Mouse (Mus musculus): ENCODE results near the gene Gm37240. TPM values are rescaled to one million over a fixed set of nuclear protein-coding genes. Genes with fewer than 3 reads are reported as not detected.
A peak's percentile ranks its signal among the peaks of the same experiment; 100 is the strongest.

Gene Gm37240
- polyA plus RNA-seq, 1 experiment: not detected

DNA sequence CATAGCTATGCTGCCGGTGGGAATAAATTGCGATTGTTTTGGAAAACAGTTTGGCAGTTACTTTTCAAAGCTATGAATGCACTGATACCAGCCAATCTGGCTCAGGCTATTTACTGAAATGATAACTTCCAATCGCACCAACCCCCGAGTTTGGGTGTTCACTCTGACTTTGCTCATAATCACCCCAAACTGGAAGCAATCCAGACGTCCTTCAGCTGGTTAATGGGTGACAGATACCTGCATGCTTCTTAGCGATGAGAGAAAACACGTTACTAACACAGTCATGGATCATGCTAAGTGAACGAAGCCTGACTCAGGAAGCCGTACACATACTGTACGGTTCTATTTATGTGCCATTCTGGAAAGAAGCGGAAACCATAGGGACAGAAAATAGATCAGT, 702.4 kb downstream of the Gm37240 start:
- TF ChIP-seq POLR2A (IDR thresholded peaks at IDR 0.05; ENCODE audit: insufficient read depth, low read depth, low read length): no peak
- no peak for TF ChIP-seq CTCF (IDR thresholded peaks at IDR 0.05; ENCODE audit: insufficient read depth, low read depth, low read length)
- Histone ChIP-seq H3K4me1 (ENCODE audit: control insufficient read depth, insufficient read depth, low read length) (peaks cover 33% of the 10 kb centered on the region), H3K27ac (ENCODE audit: insufficient read depth, low read depth, low read length) (no peak overlapping the region), H3K4me3 (ENCODE audit: insufficient read depth, low read depth, low read length) (no peak overlapping the region)
- WGBS: 50% methylated on average over 11 of the region's 11 CpGs

DNA sequence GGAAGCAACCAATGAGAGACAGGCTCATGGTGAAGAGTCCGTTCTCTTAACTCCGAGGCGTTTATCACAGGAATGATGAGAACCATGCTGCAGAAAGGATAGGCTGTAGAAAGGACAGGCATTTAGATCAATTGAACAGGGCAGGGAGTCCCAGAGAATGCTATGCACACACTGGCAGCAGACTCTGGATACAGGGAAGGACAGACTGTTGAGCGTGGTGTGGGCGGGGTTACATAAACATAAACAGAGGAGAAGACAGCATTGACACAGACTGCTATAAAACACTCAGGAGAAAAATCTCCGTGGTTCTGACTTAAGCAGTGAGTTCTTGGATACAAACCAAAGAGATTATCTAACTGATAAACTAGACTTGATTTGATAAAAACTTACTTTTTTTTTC, 703.2 kb downstream of the Gm37240 start:
- 54% methylated on average over 6 of the region's 6 CpGs for WGBS
- TF ChIP-seq CTCF (IDR thresholded peaks at IDR 0.05; ENCODE audit: insufficient read depth, low read depth, low read length): no peak
- no peak for TF ChIP-seq POLR2A (IDR thresholded peaks at IDR 0.05; ENCODE audit: insufficient read depth, low read depth, low read length)
- Histone ChIP-seq H3K4me1 (ENCODE audit: control insufficient read depth, insufficient read depth, low read length) (peaks cover 33% of the 10 kb centered on the region), H3K4me3 (ENCODE audit: insufficient read depth, low read depth, low read length) (no peak overlapping the region), H3K27ac (ENCODE audit: insufficient read depth, low read depth, low read length) (no peak overlapping the region)

DNA sequence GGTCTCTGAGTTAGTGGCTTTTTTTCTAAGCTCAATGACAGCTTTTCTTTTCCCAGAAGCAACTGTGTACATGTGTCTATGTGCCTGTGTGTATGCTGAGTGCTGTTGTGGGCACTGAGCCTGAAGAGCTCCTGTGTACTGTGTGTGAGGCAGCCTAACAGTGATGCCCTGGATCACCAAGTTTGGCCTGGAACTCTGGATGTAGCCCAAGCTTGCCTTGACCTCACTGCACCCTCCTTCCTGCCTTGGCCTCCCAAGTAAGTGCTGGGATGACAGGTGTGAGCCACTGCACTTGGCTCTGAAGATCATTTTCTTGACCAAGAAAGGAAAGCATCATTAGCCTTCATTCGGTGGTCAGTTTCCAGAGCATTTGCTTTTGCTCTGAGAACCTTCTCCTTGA, 710.6 kb downstream of the Gm37240 start:
- 90% methylated on average over 1 of the region's 1 CpGs for WGBS
- Histone ChIP-seq H3K27ac (ENCODE audit: insufficient read depth, low read depth, low read length) (no peak overlapping the region), H3K4me1 (ENCODE audit: control insufficient read depth, insufficient read depth, low read length) (peaks cover 6% of the 10 kb centered on the region), H3K4me3 (ENCODE audit: insufficient read depth, low read depth, low read length) (no peak overlapping the region)
- TF ChIP-seq POLR2A (IDR thresholded peaks at IDR 0.05; ENCODE audit: insufficient read depth, low read depth, low read length): no peak
- no peak for TF ChIP-seq CTCF (IDR thresholded peaks at IDR 0.05; ENCODE audit: insufficient read depth, low read depth, low read length)

DNA sequence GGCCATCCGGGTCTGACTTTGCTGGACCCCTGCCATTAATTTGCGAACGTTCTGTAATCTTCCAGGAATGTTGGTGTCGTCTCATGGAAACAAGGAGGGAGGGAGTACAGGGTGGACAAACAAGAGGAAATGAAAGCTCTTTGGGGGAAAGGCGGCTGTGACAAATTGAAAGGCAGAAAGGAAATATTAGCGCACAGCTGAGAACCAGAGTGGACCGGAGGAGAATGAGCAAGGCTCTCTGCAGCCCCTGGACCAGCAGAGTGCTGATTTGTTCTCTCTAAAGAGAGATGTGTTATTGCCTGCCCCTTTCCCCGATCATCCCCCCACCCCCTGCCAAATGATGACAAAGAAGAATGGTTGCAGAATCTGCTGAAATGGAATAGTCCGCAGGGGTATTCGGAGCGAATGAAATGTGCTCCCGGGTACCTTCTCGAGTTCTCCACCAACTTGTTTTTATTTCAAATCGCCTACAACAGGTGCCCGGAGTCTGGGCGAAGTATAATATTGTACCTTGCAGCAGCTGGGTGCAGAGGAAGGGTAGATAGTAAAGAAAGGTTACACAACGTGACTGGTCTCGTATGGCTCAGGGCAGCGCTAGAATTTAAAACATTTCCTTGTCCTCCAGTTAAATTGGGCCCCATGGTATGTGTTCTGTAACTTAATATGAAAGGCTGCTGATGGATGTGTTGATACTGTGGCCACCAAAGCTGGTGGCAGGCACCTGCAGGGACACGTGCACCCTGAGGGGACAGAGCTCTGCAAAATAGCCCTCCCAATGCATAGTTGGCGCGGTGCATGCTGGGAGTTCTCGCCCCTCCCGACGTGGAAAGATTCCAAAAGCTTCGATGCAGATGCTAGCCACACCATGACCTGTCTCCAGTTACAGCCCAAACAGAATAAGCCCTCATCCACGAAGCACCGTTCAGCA, 712.5 kb downstream of the Gm37240 start:
- H3K4me1 ChIP-seq (ENCODE audit: control insufficient read depth, insufficient read depth, low read length): peaks cover 6% of the 10 kb centered on the region
- 74% methylated on average over 28 of the region's 28 CpGs for WGBS
- H3K4me3 ChIP-seq (ENCODE audit: insufficient read depth, low read depth, low read length): no peak overlapping the region
- H3K27ac ChIP-seq (ENCODE audit: insufficient read depth, low read depth, low read length): no peak overlapping the region
- TF ChIP-seq POLR2A (IDR thresholded peaks at IDR 0.05; ENCODE audit: insufficient read depth, low read depth, low read length): no peak
- no peak for TF ChIP-seq CTCF (IDR thresholded peaks at IDR 0.05; ENCODE audit: insufficient read depth, low read depth, low read length)

DNA sequence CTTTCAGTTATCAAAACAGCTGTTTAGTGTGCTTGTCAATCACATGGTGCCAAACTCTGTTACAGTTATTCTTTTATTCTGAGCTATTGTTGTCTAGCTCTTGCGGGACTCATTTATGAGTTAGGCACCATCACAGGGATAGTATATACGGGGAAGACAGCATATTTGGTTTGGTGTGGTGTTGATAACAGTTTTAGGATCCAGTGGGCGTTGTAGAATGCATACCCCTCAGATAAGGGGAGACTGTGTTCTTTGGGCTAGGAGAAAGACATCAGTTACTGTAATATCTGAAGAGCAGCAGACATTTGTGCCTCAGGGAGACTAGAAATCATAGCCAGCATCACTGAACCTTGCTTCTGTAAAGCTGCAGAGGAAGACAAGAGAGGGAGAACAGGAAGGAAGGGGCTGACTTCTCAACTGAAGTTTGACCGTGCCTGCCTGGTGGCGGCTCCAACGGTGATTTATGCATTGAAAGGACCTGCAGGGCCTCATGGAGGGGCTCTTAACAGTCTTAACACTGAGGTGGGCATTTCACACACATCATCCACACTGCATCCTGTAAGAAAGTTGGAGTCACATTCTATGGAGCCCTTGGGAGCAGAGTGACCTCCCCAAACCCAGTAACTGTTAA, 713.8 kb downstream of the Gm37240 start:
- H3K27ac ChIP-seq (ENCODE audit: insufficient read depth, low read depth, low read length): no peak overlapping the region
- WGBS: 89% methylated on average over 6 of the region's 6 CpGs
- no peak for TF ChIP-seq POLR2A (IDR thresholded peaks at IDR 0.05; ENCODE audit: insufficient read depth, low read depth, low read length)
- TF ChIP-seq CTCF (IDR thresholded peaks at IDR 0.05; ENCODE audit: insufficient read depth, low read depth, low read length): no peak
- peaks cover 6% of the 10 kb centered on the region for H3K4me1 ChIP-seq (ENCODE audit: control insufficient read depth, insufficient read depth, low read length)
- H3K4me3 ChIP-seq (ENCODE audit: insufficient read depth, low read depth, low read length): no peak overlapping the region

DNA sequence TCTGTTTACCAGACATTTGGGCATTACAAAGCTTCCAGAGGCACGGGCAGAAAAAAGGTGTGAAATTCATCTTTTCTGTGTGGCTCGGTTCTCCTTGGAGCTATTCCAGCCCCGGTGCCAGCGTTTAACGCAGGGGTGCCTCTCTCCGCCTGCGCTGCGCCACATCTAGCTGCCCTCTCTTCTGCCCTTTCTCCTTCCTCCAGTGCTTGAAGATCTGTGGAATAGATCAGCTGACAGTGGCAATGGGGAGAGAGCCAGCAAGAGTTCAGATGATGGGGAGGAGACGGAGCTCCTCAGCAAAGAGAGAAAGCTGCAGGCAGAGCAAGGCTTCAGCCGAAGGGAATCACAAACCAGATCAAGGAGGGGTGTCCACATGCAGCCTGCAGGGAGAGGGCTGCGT, 714.8 kb downstream of the Gm37240 start:
- Histone ChIP-seq H3K27ac (ENCODE audit: insufficient read depth, low read depth, low read length) (peak overlapping the region; percentile 16; the same call in 1 of the 2 replicates), H3K4me3 (ENCODE audit: insufficient read depth, low read depth, low read length) (peak overlapping the region; percentile 16; the same call in 1 of the 2 replicates), H3K4me1 (ENCODE audit: control insufficient read depth, insufficient read depth, low read length) (peaks cover 6% of the 10 kb centered on the region)
- TF ChIP-seq CTCF (IDR thresholded peaks at IDR 0.05; ENCODE audit: insufficient read depth, low read depth, low read length) (no peak), POLR2A (IDR thresholded peaks at IDR 0.05; ENCODE audit: insufficient read depth, low read depth, low read length) (no peak)
- 33% methylated on average over 11 of the region's 11 CpGs for WGBS

DNA sequence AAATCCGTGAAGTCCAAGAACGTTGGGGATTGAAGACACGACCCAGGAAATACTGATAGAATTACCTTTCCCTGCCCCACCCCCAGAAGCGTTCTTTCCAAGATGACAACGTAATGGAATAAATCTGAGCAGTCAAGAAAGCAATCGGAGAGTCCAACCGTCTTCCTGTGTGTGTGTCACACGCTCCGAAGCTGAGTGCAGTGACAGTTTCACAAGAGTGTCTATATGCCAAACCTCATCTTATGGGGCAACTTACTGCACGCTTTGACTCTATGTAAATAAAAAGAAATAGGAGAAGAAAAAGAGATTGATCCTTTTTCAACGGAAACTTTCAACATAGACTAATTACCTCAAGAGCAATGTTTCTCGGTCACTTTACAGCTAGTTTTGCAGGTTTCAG, 715.2 kb downstream of the Gm37240 start:
- no peak overlapping the region for H3K4me3 ChIP-seq (ENCODE audit: insufficient read depth, low read depth, low read length)
- TF ChIP-seq POLR2A (IDR thresholded peaks at IDR 0.05; ENCODE audit: insufficient read depth, low read depth, low read length) (no peak), CTCF (IDR thresholded peaks at IDR 0.05; ENCODE audit: insufficient read depth, low read depth, low read length) (no peak)
- peak overlapping the region; percentile 16; the same call in 1 of the 2 replicates for H3K27ac ChIP-seq (ENCODE audit: insufficient read depth, low read depth, low read length)
- 89% methylated on average over 12 of the region's 12 CpGs for WGBS
- H3K4me1 ChIP-seq (ENCODE audit: control insufficient read depth, insufficient read depth, low read length): peaks cover 6% of the 10 kb centered on the region

DNA sequence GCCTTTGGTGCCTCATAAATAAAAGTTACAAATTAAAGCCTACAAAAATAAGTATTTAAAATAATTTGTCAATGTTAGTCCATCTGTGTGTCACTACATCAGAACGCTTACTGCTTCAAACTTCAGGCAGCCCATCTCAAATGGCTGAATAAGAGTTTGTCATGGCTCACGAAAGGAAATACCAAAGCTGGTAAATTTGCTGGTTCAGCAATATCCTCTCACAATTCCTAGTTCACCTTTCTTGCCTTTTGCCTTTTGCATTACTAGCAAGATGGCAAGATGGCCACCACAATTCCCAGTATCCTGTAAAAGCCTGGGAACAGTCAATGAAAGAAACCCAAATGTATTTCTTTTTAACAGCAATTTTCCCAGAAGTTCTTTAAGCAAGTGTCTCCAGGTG, 718.5 kb downstream of the Gm37240 start:
- no peak overlapping the region for H3K4me3 ChIP-seq (ENCODE audit: insufficient read depth, low read depth, low read length)
- peaks cover 6% of the 10 kb centered on the region for H3K4me1 ChIP-seq (ENCODE audit: control insufficient read depth, insufficient read depth, low read length)
- no peak overlapping the region for H3K27ac ChIP-seq (ENCODE audit: insufficient read depth, low read depth, low read length)
- 91% methylated on average over 2 of the region's 2 CpGs for WGBS
- TF ChIP-seq POLR2A (IDR thresholded peaks at IDR 0.05; ENCODE audit: insufficient read depth, low read depth, low read length) (no peak), CTCF (IDR thresholded peaks at IDR 0.05; ENCODE audit: insufficient read depth, low read depth, low read length) (no peak)

DNA sequence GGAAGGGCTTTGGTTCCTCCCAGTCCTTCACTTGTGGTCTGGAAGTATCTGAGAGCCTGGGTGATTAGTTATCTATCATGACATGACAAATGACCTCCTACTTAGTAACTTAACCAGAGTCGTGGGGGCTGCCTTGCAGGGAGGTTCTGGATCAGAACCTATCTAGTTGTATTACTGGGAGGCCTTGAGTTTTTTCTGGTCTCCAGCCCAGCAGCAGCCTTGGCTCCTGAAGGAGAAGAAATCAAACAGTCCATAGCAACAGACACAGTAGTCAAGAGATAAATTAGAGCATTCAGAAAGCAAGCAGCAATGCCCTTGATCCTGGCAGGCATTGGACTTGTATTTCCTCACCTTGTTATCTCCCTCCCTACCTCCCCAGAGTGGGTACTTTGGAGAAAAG, 722.4 kb downstream of the Gm37240 start:
- 71% methylated on average over 1 of the region's 1 CpGs for WGBS
- TF ChIP-seq CTCF (IDR thresholded peaks at IDR 0.05; ENCODE audit: insufficient read depth, low read depth, low read length) (no peak), POLR2A (IDR thresholded peaks at IDR 0.05; ENCODE audit: insufficient read depth, low read depth, low read length) (no peak)

More for the DNA sequence above, 722.4 kb downstream of the Gm37240 start:
- no peak overlapping the region for H3K4me3 ChIP-seq (ENCODE audit: insufficient read depth, low read depth, low read length)
- no peak overlapping the region for H3K27ac ChIP-seq (ENCODE audit: insufficient read depth, low read depth, low read length)
- H3K4me1 ChIP-seq (ENCODE audit: control insufficient read depth, insufficient read depth, low read length): peaks cover 2% of the 10 kb centered on the region; the same call in 1 of the 2 replicates

Measured in olfactory bulb, adult 2 months (tissue).